Mouse (Mus musculus) limb, embryonic 12.5 days (tissue): Measurements from ENCODE around the gene Syne1. TPM values are rescaled to one million over a fixed set of nuclear protein-coding genes. Genes with fewer than 3 reads are reported as not detected.

Experiments
- ATAC-seq: fragments of 200-750 bp; cut with Nextera tagmentation; 2 replicates; pipeline ENCODE4 v1.8.0; 2017; ENCODE audit warnings: low read depth, moderate TSS enrichment; ENCODE audit not compliant: insufficient number of reproducible peaks, insufficient read depth, low FRiP score, low TSS enrichment
- H3K27ac ChIP-seq: fragments of 300-500 bp; sonication (generic); 2 replicates; pipeline ENCODE4 v1.5.1; 2016; ENCODE audit warnings: mild to moderate bottlenecking, moderate library complexity
- H3K27me3 ChIP-seq: fragments of 300-500 bp; sonication (generic); 2 replicates; pipeline ENCODE4 v1.6.1; 2016; ENCODE audit warnings: mild to moderate bottlenecking, moderate library complexity
- H3K36me3 ChIP-seq: fragments of 300-500 bp; sonication (generic); 2 replicates; pipeline ENCODE4 v1.6.1; 2016; ENCODE audit warnings: mild to moderate bottlenecking, moderate library complexity
- H3K4me1 ChIP-seq: fragments of 300-500 bp; sonication (generic); replicated peaks from 2 replicates; pipeline ENCODE4 v1.6.1; 2016
- H3K4me2 ChIP-seq: fragments of 300-500 bp; sonication (generic); 2 replicates; pipeline ENCODE4 v1.6.1; 2016; ENCODE audit warnings: mild to moderate bottlenecking, moderate library complexity
- H3K4me3 ChIP-seq: fragments of 300-500 bp; sonication (generic); replicated peaks from 2 replicates; pipeline ENCODE4 v1.5.1; 2016; ENCODE audit warnings: mild to moderate bottlenecking
- H3K9ac ChIP-seq: fragments of 300-500 bp; sonication (generic); replicated peaks from 2 replicates; pipeline ENCODE4 v1.6.1; 2016; ENCODE audit warnings: mild to moderate bottlenecking, moderate library complexity
- H3K9me3 ChIP-seq: fragments of 300-500 bp; sonication (generic); 2 replicates; pipeline ENCODE4 v1.6.1; 2016; ENCODE audit warnings: mild to moderate bottlenecking, moderate library complexity
- WGBS: fragments of 180-500 bp; shearing (Covaris S2); methylation state at CpG from one replicate; pipeline ENCODE4 v1.1.7; 2016; 5-methylcytosine and 5-hydroxymethylcytosine counted together
- polyA plus RNA-seq: library from polyadenylated mRNA; unstranded; fragments of >200 nt; fragmentation: Nextera tagmentation; extraction: Ambion mirVana; gene quantifications from 2 replicates; pipeline ENCODE4 v1.2.1, GENCODE M21; 2016

Syne1 gene
- polyA plus RNA-seq, 1 experiment from 2014 or later = 4.6 TPM

DNA sequence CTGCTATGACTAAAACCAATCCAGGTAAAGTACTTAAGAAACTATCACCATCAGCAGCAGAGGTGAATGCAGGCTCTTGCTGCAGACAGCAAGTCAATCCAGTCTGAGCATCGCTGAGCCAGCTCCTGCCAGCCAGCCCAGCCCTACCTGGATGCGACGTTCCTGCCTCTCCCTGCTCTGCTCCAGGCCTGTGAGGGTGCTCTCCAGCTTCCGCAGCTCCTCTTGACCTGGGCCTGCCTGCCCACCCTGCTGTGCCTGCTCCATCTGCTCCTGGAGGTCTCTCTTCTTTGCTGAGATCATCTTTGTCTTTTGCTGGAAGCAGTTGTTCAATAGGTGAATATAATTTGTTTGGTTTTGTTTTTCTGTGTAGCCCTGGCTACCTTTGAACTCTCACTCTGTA, 208.1 kb downstream of the Syne1 start:
- Histone ChIP-seq H3K27me3 (no peaks in the 10 kb centered on the region), H3K9me3 (no peaks in the 10 kb centered on the region), H3K4me1 (no peaks in the 10 kb centered on the region), H3K4me2 (no peak overlapping the region), H3K36me3 (no peaks in the 10 kb centered on the region), H3K4me3 (no peak overlapping the region), H3K27ac (no peak overlapping the region), H3K9ac (no peak overlapping the region)
- no peak for ATAC-seq
- WGBS = 61% methylated on average over 4 of the region's 4 CpGs

DNA sequence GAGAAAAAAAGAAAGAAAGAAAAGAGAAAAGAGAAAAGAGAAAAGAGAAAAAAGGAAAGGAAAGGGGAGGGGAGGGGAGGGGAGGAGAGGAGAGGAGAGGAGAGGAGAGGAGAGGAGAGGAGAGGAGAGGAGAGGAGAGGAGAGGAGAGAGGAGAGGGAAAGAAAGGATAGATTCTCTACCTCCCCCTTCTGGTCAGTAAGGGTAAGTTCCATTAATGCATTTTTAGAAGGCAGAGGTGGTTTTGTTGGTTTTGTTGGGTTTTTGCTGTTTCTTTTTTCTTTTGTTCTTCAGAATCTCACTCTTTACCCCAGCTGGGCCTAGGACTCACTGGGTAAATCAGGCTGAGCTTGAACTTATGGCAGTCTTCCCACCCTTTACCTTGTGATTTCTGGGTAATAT, 214.9 kb downstream of the Syne1 start:
- Histone ChIP-seq H3K9me3 (no peaks in the 10 kb centered on the region), H3K4me1 (no peaks in the 10 kb centered on the region), H3K27me3 (no peaks in the 10 kb centered on the region), H3K4me3 (no peak overlapping the region), H3K4me2 (no peak overlapping the region), H3K27ac (no peak overlapping the region), H3K36me3 (no peaks in the 10 kb centered on the region), H3K9ac (no peak overlapping the region)
- ATAC-seq = no peak

GRCm38 (mm10) chr10:5332801-5333200, 218.5 kb downstream of the Syne1 start:
- Histone ChIP-seq H3K9me3 (no peaks in the 10 kb centered on the region), H3K36me3 (no peaks in the 10 kb centered on the region), H3K27me3 (no peaks in the 10 kb centered on the region), H3K4me2 (no peak overlapping the region), H3K4me3 (no peak overlapping the region), H3K4me1 (no peaks in the 10 kb centered on the region), H3K9ac (no peak overlapping the region), H3K27ac (no peak overlapping the region)
- no peak for ATAC-seq
- 87% methylated on average over 5 of the region's 5 CpGs for WGBS

- no peak for ATAC-seq
- H3K36me3 ChIP-seq = no peaks in the 10 kb centered on the region
- H3K27me3 ChIP-seq = no peaks in the 10 kb centered on the region
- H3K9ac ChIP-seq = no peak overlapping the region
- 74% methylated on average over 9 of the region's 9 CpGs for WGBS
- H3K4me1 ChIP-seq = no peaks in the 10 kb centered on the region
- no peaks in the 10 kb centered on the region for H3K9me3 ChIP-seq
- no peak overlapping the region for H3K4me3 ChIP-seq
- H3K27ac ChIP-seq = no peak overlapping the region
- H3K4me2 ChIP-seq = no peak overlapping the region
Observed at GRCm38 (mm10) chr10:5326716-5327115, 224.6 kb downstream of the Syne1 start.

- Histone ChIP-seq H3K9ac (no peak overlapping the region), H3K36me3 (no peaks in the 10 kb centered on the region), H3K4me1 (no peaks in the 10 kb centered on the region), H3K4me2 (no peak overlapping the region), H3K9me3 (no peaks in the 10 kb centered on the region), H3K27me3 (no peaks in the 10 kb centered on the region), H3K4me3 (no peak overlapping the region), H3K27ac (no peak overlapping the region)
- WGBS = 88% methylated on average over 11 of the region's 11 CpGs
- no peak for ATAC-seq
Observed at GRCm38 (mm10) chr10:5323741-5324395, 227.4 kb downstream of the Syne1 start.

GRCm38 (mm10) chr10:5322562-5322961, 228.7 kb downstream of the Syne1 start:
- Histone ChIP-seq H3K4me1 (no peaks in the 10 kb centered on the region), H3K27ac (no peak overlapping the region), H3K36me3 (no peaks in the 10 kb centered on the region), H3K9ac (no peak overlapping the region), H3K9me3 (no peaks in the 10 kb centered on the region), H3K4me3 (no peak overlapping the region), H3K4me2 (no peak overlapping the region), H3K27me3 (no peaks in the 10 kb centered on the region)
- 29% methylated on average over 7 of the region's 7 CpGs for WGBS
- no peak for ATAC-seq

GRCm38 (mm10) chr10:5317602-5318001, 233.7 kb downstream of the Syne1 start:
- no peak overlapping the region for H3K9ac ChIP-seq
- no peak for ATAC-seq
- H3K27me3 ChIP-seq = no peaks in the 10 kb centered on the region
- no peaks in the 10 kb centered on the region for H3K4me1 ChIP-seq
- no peaks in the 10 kb centered on the region for H3K36me3 ChIP-seq
- no peaks in the 10 kb centered on the region for H3K9me3 ChIP-seq
- WGBS = 27% methylated on average over 6 of the region's 6 CpGs
- H3K27ac ChIP-seq = no peak overlapping the region
- H3K4me2 ChIP-seq = no peak overlapping the region
- H3K4me3 ChIP-seq = no peak overlapping the region

DNA sequence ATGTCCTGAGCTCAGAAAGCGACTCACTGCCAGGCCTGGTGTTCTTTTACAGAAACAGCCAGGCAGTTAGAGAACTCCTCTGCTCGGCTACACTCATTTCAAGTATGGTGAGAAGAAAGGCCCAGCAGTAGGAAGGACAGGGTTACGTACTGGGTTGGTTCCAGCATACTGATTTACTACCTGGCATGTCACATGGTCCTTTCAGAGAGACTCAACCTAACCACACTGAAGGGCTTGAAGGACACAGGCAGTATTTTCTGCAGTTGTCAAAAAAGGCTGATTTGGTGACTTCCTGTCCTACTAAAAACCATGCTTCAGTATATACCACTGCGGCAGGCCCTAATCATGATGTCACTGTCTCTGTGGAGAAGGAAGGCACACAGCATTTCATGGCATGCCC, 238.8 kb downstream of the Syne1 start:
- H3K36me3 ChIP-seq = no peaks in the 10 kb centered on the region
- H3K27me3 ChIP-seq = no peaks in the 10 kb centered on the region
- H3K9ac ChIP-seq = no peak overlapping the region
- ATAC-seq = no peak
- no peak overlapping the region for H3K27ac ChIP-seq
- H3K9me3 ChIP-seq = no peaks in the 10 kb centered on the region
- 70% methylated on average over 4 of the region's 4 CpGs for WGBS
- H3K4me1 ChIP-seq = peaks cover 15% of the 10 kb centered on the region
- no peak overlapping the region for H3K4me3 ChIP-seq
- no peak overlapping the region for H3K4me2 ChIP-seq

DNA sequence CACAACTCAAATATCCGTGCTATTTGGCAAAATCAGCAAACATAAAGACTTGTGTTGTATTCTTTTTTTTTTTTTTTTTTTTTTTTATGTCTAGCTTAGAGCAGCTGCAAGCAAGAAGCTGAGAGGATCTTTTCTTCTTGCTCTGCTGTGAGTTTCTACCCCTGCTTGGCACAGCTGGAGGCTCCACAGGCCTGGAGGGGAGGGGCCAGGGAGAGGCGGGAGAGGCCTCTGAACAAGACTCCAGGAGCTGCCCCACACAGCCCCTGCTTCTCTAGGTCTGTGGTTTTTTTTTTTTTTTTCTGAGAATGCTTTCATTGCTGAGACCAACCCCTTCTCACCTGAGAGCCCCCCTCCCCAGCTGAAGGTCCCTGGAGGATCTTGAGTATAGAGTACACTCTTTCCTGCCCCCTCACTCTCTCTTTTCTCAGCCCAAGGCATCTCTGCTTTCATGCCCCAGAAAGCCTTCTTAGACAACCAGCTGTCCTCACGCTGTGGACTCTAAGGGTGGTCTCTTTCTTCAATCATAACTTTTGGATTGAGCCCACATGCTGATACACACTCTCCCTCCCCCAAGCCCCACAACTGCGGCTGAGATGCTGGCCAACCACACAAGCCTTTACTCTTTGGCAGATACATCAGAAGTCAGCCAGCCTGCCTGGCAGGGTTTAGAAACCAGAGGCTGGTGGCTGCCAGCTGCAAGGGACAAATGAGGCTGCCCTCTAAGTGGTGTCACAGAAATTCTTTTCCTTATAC, 241.1 kb downstream of the Syne1 start:
- peak overlapping the region; percentile 2; the same call in 1 of the 2 replicates for H3K4me2 ChIP-seq
- no peaks in the 10 kb centered on the region for H3K9me3 ChIP-seq
- no peaks in the 10 kb centered on the region for H3K27me3 ChIP-seq
- H3K4me3 ChIP-seq = no peak overlapping the region
- H3K36me3 ChIP-seq = no peaks in the 10 kb centered on the region
- ATAC-seq = peak; percentile 91
- H3K4me1 ChIP-seq = peaks cover 18% of the 10 kb centered on the region
- H3K27ac ChIP-seq = peak overlapping the region; percentile 68
- 20% methylated on average over 4 of the region's 4 CpGs for WGBS
- H3K9ac ChIP-seq = no peak overlapping the region

GRCm38 (mm10) chr10:5309398-5309797, 241.9 kb downstream of the Syne1 start:
- Histone ChIP-seq H3K4me3 (no peak overlapping the region), H3K4me2 (peak overlapping the region; percentile 8; the same call in 1 of the 2 replicates), H3K4me1 (peaks cover 18% of the 10 kb centered on the region), H3K27ac (peak overlapping the region; percentile 69), H3K36me3 (no peaks in the 10 kb centered on the region), H3K9me3 (no peaks in the 10 kb centered on the region), H3K27me3 (no peaks in the 10 kb centered on the region), H3K9ac (no peak overlapping the region)
- WGBS = 30% methylated on average over 10 of the region's 10 CpGs
- no peak for ATAC-seq

- no peaks in the 10 kb centered on the region for H3K9me3 ChIP-seq
- H3K9ac ChIP-seq = no peak overlapping the region
- ATAC-seq = peak; percentile 64; the same call in 1 of the 2 replicates
- no peaks in the 10 kb centered on the region for H3K36me3 ChIP-seq
- no peak overlapping the region for H3K4me3 ChIP-seq
- H3K4me2 ChIP-seq = no peak overlapping the region
- WGBS = 20% methylated on average over 6 of the region's 6 CpGs
- peak overlapping the region; percentile 72 for H3K27ac ChIP-seq
- H3K27me3 ChIP-seq = no peaks in the 10 kb centered on the region
- H3K4me1 ChIP-seq = peaks cover 13% of the 10 kb centered on the region
Observed at GRCm38 (mm10) chr10:5305555-5305954, 245.7 kb downstream of the Syne1 start.
